Mouse (Mus musculus): ENCODE measurements at regions not wholly inside any gene's neighbourhood (a gene's known extent, or its start where the extent isn't known, plus 50 kb on each side); places are given as distances from the start of the nearest gene placed in this dataset.
A peak's percentile ranks its signal among the peaks of the same experiment; 100 is the strongest.

DNA sequence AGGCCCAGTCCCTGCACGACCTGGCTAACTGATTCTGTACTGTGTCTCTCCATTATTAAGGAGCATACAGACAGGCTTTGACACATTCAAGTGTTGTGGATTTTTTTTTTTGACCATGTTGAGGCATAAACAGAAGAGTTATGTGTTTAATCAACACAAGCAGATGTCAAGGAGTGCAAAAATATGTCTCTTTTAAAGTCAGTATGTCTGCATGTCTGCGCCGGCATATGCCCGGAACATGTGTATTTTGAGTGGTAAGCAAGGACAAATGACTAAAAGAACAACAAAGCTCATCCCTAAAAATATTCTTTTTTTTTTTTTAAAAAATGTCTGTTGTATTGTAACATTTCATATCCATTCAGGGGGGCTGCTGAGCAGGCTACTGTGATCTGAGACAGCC lies 364.4 kb upstream of the Id4 start:
- Histone ChIP-seq H3K9ac (replicated peaks; ENCODE audit: low read length) (no peak overlapping the region), H3K4me2 (ENCODE audit: low read depth, low read length) (no peak overlapping the region), H3K4me3 (ENCODE audit: low read depth, low read length) (no peak overlapping the region), H3K27ac (replicated peaks; ENCODE audit: low read depth, low read length) (no peak overlapping the region), H3K36me3 (replicated peaks; ENCODE audit: control insufficient read depth, insufficient read depth, low read depth, low read length) (no peaks in the 10 kb centered on the region), H3K4me1 (ENCODE audit: control insufficient read depth, insufficient read depth, low read length) (no peaks in the 10 kb centered on the region), H3K27me3 (ENCODE audit: control insufficient read depth, insufficient read depth, low read length) (no peaks in the 10 kb centered on the region), H3K9me3 (replicated peaks; ENCODE audit: control insufficient read depth, low read length) (no peaks in the 10 kb centered on the region)
- WGBS: 85% methylated on average over 4 of the region's 4 CpGs
- no peak for ATAC-seq (replicated peaks; ENCODE audit: insufficient number of reproducible peaks, low FRiP score, low TSS enrichment, low read depth)
- no peak for DNase-seq (ENCODE audit: low spot score)

DNA sequence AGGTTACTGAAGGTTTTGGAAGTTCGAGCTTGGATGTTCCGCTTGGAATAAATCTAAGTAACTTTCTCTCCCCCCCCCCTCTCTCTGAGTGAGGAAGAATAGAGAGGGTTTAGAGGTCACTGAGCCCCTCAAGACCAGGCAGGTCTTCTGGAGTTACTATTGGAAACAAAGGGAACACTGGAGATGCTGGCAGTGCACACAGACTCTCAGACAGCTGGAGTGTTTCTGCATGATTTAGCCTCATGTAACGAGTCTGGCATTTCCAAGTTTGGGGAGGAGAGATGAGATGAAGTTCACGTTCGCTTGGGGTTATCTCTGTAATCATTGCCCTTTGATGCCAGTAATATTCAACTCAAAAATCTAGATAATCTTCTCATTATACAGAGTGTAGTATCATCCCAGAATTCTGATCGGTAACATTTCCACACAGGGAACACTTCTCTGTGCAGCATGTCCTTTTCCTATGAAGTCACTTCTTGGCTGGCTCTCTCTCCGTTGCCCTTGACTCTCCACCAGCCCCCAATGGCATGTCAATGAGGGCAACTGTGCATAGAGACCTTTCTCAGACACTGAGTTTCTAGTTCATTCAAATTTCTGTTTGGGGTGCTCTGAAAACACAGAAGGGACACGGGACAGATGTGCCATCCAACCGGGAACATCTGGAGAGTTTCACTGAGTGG lies 351.0 kb upstream of the Id4 start:
- H3K4me3 ChIP-seq (ENCODE audit: low read depth, low read length): no peak overlapping the region
- ATAC-seq (replicated peaks; ENCODE audit: insufficient number of reproducible peaks, low FRiP score, low TSS enrichment, low read depth) (no peak), DNase-seq (ENCODE audit: low spot score) (no peak)
- H3K27me3 ChIP-seq (ENCODE audit: control insufficient read depth, insufficient read depth, low read length): no peaks in the 10 kb centered on the region
- no peaks in the 10 kb centered on the region for H3K9me3 ChIP-seq (replicated peaks; ENCODE audit: control insufficient read depth, low read length)
- no peak overlapping the region for H3K9ac ChIP-seq (replicated peaks; ENCODE audit: low read length)
- H3K4me1 ChIP-seq (ENCODE audit: control insufficient read depth, insufficient read depth, low read length): no peaks in the 10 kb centered on the region
- no peak overlapping the region for H3K27ac ChIP-seq (replicated peaks; ENCODE audit: low read depth, low read length)
- 80% methylated on average over 9 of the region's 9 CpGs for WGBS
- no peak overlapping the region for H3K4me2 ChIP-seq (ENCODE audit: low read depth, low read length)
- H3K36me3 ChIP-seq (replicated peaks; ENCODE audit: control insufficient read depth, insufficient read depth, low read depth, low read length): no peaks in the 10 kb centered on the region

DNA sequence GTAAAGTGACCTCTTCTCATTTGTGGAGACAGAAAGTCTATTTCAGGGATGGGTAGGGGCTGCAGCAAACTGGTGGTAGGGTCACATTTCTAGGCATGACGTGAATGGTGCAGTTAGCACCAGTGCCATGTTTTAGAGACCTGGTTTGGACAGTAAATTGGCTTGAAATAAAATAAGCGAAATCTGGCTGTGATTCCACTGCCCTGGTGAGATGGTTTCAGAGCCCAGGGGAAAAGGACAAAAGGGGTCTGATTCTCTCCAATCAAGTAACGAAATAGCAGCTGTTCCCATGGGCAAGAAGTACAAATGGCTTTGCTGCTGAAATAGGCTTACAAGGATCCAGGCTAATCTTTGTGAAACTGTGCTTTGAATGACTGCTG lies 350.5 kb upstream of the Id4 start:
- Histone ChIP-seq H3K4me1 (ENCODE audit: control insufficient read depth, insufficient read depth, low read length) (no peaks in the 10 kb centered on the region), H3K9me3 (replicated peaks; ENCODE audit: control insufficient read depth, low read length) (no peaks in the 10 kb centered on the region), H3K9ac (replicated peaks; ENCODE audit: low read length) (no peak overlapping the region), H3K36me3 (replicated peaks; ENCODE audit: control insufficient read depth, insufficient read depth, low read depth, low read length) (no peaks in the 10 kb centered on the region), H3K4me3 (ENCODE audit: low read depth, low read length) (no peak overlapping the region), H3K27ac (replicated peaks; ENCODE audit: low read depth, low read length) (no peak overlapping the region), H3K27me3 (ENCODE audit: control insufficient read depth, insufficient read depth, low read length) (no peaks in the 10 kb centered on the region), H3K4me2 (ENCODE audit: low read depth, low read length) (no peak overlapping the region)
- WGBS: 76% methylated on average over 3 of the region's 3 CpGs
- DNase-seq (ENCODE audit: low spot score) (no peak), ATAC-seq (replicated peaks; ENCODE audit: insufficient number of reproducible peaks, low FRiP score, low TSS enrichment, low read depth) (no peak)

DNA sequence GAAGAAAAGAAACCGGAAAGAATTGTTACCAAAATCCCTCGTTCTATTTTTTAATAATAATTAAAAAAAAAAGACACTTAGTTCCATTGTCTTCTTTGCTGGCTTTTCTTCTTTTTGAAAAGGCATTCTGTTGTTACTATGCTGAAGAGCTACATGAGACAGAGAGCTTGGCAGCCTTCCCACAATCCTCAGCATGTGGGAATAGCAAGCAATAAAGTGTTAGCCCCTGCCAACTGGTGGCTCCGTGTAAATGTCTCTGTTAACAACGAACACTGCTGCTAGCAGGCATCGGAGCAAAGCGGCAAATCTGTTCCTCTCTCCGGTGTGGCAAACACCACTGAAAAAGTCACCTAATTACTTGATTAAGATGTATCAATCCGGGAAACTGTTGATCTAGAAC lies 344.6 kb upstream of the Id4 start:
- H3K4me1 ChIP-seq (ENCODE audit: control insufficient read depth, insufficient read depth, low read length): no peaks in the 10 kb centered on the region
- H3K36me3 ChIP-seq (replicated peaks; ENCODE audit: control insufficient read depth, insufficient read depth, low read depth, low read length): no peaks in the 10 kb centered on the region
- no peaks in the 10 kb centered on the region for H3K27me3 ChIP-seq (ENCODE audit: control insufficient read depth, insufficient read depth, low read length)
- no peak overlapping the region for H3K4me2 ChIP-seq (ENCODE audit: low read depth, low read length)
- H3K4me3 ChIP-seq (ENCODE audit: low read depth, low read length): no peak overlapping the region
- DNase-seq (ENCODE audit: low spot score) (no peak), ATAC-seq (replicated peaks; ENCODE audit: insufficient number of reproducible peaks, low FRiP score, low TSS enrichment, low read depth) (no peak)
- 88% methylated on average over 8 of the region's 8 CpGs for WGBS
- H3K9me3 ChIP-seq (replicated peaks; ENCODE audit: control insufficient read depth, low read length): no peaks in the 10 kb centered on the region
- no peak overlapping the region for H3K27ac ChIP-seq (replicated peaks; ENCODE audit: low read depth, low read length)
- H3K9ac ChIP-seq (replicated peaks; ENCODE audit: low read length): no peak overlapping the region

DNA sequence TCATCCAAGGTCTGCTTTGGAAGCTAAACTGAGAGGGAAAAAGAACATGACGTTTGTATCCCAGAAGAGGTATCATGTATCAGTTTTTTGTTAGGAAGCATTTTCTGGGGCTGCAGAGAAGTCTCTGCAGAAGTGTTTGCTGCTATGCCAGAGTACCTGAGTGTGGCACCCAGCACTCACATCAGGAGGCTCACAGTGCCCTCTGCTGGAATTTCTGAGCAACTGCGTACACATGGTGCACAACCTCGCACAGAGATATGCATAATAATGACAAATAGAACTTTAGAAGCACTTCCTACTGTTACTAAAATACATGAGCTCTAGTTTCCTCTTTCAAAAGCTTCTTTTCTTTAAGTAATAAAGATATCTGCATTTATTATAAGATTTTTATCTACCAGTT lies 343.7 kb upstream of the Id4 start:
- Histone ChIP-seq H3K9me3 (replicated peaks; ENCODE audit: control insufficient read depth, low read length) (no peaks in the 10 kb centered on the region), H3K36me3 (replicated peaks; ENCODE audit: control insufficient read depth, insufficient read depth, low read depth, low read length) (no peaks in the 10 kb centered on the region), H3K4me1 (ENCODE audit: control insufficient read depth, insufficient read depth, low read length) (no peaks in the 10 kb centered on the region), H3K9ac (replicated peaks; ENCODE audit: low read length) (no peak overlapping the region), H3K27me3 (ENCODE audit: control insufficient read depth, insufficient read depth, low read length) (no peaks in the 10 kb centered on the region), H3K4me3 (ENCODE audit: low read depth, low read length) (no peak overlapping the region), H3K4me2 (ENCODE audit: low read depth, low read length) (no peak overlapping the region), H3K27ac (replicated peaks; ENCODE audit: low read depth, low read length) (no peak overlapping the region)
- 85% methylated on average over 3 of the region's 3 CpGs for WGBS
- ATAC-seq (replicated peaks; ENCODE audit: insufficient number of reproducible peaks, low FRiP score, low TSS enrichment, low read depth) (no peak), DNase-seq (ENCODE audit: low spot score) (peak; percentile 16)

DNA sequence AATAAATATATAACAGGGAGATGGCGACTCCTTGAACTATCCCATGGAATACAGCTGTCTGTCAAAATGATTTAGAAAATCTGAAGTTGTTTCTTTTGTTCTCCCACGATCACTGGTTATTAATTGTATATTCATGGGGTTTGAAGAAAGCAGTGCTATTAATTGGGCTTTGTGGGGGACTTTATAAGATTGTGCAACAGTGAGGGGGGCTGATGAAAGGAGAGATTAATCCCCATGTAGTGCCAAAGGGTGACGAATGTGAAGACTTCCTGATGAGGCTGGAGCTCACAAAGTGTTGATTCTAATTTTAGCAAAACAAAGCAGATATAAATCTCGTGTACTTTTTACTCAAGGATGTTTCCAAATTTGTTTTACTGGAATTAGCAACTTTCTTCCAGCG lies 340.0 kb upstream of the Id4 start:
- DNase-seq (ENCODE audit: low spot score) (no peak), ATAC-seq (replicated peaks; ENCODE audit: insufficient number of reproducible peaks, low FRiP score, low TSS enrichment, low read depth) (no peak)
- H3K4me1 ChIP-seq (ENCODE audit: control insufficient read depth, insufficient read depth, low read length): no peaks in the 10 kb centered on the region
- 72% methylated on average over 5 of the region's 5 CpGs for WGBS
- H3K27ac ChIP-seq (replicated peaks; ENCODE audit: low read depth, low read length): no peak overlapping the region
- H3K27me3 ChIP-seq (ENCODE audit: control insufficient read depth, insufficient read depth, low read length): no peaks in the 10 kb centered on the region
- no peak overlapping the region for H3K4me3 ChIP-seq (ENCODE audit: low read depth, low read length)
- no peaks in the 10 kb centered on the region for H3K9me3 ChIP-seq (replicated peaks; ENCODE audit: control insufficient read depth, low read length)
- no peak overlapping the region for H3K4me2 ChIP-seq (ENCODE audit: low read depth, low read length)
- no peak overlapping the region for H3K9ac ChIP-seq (replicated peaks; ENCODE audit: low read length)
- no peaks in the 10 kb centered on the region for H3K36me3 ChIP-seq (replicated peaks; ENCODE audit: control insufficient read depth, insufficient read depth, low read depth, low read length)

DNA sequence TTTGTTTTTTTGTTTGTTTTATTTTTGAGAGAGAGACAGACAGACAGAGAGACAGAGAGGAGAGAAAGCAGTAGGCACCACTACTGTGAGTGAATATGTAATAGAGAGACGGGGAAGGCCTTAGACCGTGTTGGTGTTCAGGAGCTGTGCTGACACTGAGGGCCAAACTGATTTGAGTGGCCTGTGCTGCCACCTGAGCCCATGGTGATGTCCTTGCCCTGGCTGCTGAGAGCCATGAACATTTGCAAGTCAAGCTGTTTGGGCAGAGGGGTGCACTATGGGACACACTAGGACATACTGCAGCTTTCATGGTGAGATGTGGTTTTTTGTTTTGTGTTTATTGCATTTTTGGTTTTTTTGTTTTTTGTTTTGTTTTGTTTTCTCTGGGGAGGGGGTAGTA lies 320.3 kb upstream of the Id4 start:
- no peak overlapping the region for H3K4me2 ChIP-seq (ENCODE audit: low read depth, low read length)
- H3K27ac ChIP-seq (replicated peaks; ENCODE audit: low read depth, low read length): no peak overlapping the region
- ATAC-seq (replicated peaks; ENCODE audit: insufficient number of reproducible peaks, low FRiP score, low TSS enrichment, low read depth): no peak
- no peaks in the 10 kb centered on the region for H3K36me3 ChIP-seq (replicated peaks; ENCODE audit: control insufficient read depth, insufficient read depth, low read depth, low read length)
- DNase-seq (ENCODE audit: low spot score): no peak
- no peaks in the 10 kb centered on the region for H3K27me3 ChIP-seq (ENCODE audit: control insufficient read depth, insufficient read depth, low read length)
- no peaks in the 10 kb centered on the region for H3K9me3 ChIP-seq (replicated peaks; ENCODE audit: control insufficient read depth, low read length)
- 79% methylated on average over 2 of the region's 2 CpGs for WGBS
- no peak overlapping the region for H3K4me3 ChIP-seq (ENCODE audit: low read depth, low read length)
- no peaks in the 10 kb centered on the region for H3K4me1 ChIP-seq (ENCODE audit: control insufficient read depth, insufficient read depth, low read length)
- no peak overlapping the region for H3K9ac ChIP-seq (replicated peaks; ENCODE audit: low read length)

DNA sequence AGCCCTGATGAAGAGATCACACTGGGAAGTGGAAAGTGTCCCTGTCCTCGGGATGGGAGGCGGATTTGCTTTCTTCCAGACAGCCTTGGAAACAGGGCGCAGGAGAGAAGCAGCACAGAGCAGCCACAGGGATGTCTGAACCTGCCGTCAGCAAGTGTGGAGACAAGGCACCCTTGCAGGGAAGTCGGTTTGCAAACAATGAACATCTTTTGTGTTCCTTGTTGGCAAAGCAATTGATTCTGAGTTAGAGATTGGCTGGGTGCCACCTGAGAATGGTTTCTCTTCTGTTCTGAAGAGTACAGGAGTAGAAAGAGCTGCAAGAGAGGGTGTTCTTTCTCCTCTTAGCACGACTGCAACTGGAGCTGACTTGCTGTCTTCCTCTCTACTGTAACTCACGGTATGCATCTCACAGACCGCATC lies 318.6 kb upstream of the Id4 start:
- H3K4me1 ChIP-seq (ENCODE audit: control insufficient read depth, insufficient read depth, low read length): no peaks in the 10 kb centered on the region
- WGBS: 7% methylated on average over 8 of the region's 8 CpGs
- peak; percentile 8 for DNase-seq (ENCODE audit: low spot score)
- H3K36me3 ChIP-seq (replicated peaks; ENCODE audit: control insufficient read depth, insufficient read depth, low read depth, low read length): no peaks in the 10 kb centered on the region
- no peak overlapping the region for H3K4me3 ChIP-seq (ENCODE audit: low read depth, low read length)
- H3K27ac ChIP-seq (replicated peaks; ENCODE audit: low read depth, low read length): no peak overlapping the region
- H3K27me3 ChIP-seq (ENCODE audit: control insufficient read depth, insufficient read depth, low read length): no peaks in the 10 kb centered on the region
- H3K4me2 ChIP-seq (ENCODE audit: low read depth, low read length): peak overlapping the region; percentile 25; the same call in 1 of the 2 replicates
- no peak for ATAC-seq (replicated peaks; ENCODE audit: insufficient number of reproducible peaks, low FRiP score, low TSS enrichment, low read depth)
- peak overlapping the region; percentile 19 for H3K9ac ChIP-seq (replicated peaks; ENCODE audit: low read length)
- H3K9me3 ChIP-seq (replicated peaks; ENCODE audit: control insufficient read depth, low read length): no peaks in the 10 kb centered on the region

Measured in embryonic facial prominence, embryonic 11.5 days (tissue).